Mouse (Mus musculus) midbrain, embryonic 15.5 days (tissue): ENCODE results near the gene Zfp768. TPM values are rescaled to one million over a fixed set of nuclear protein-coding genes. Genes with fewer than 3 reads are reported as not detected.
"Not testable (repeated sequence)": the region's sequence is repeated elsewhere in the genome, so short reads cannot be mapped to it uniquely, and the experiment has no call there.

ENCODE experiments used
- ATAC-seq: fragments of 200-750 bp; cut with Nextera tagmentation; replicated peaks from 2 replicates; pipeline ENCODE4 v1.8.0; 2017; ENCODE audit warnings: moderate TSS enrichment
- H3K27ac ChIP-seq: fragments of 300-500 bp; sonication (generic); 2 replicates; pipeline ENCODE4 v1.5.1; 2015; ENCODE audit warnings: mild to moderate bottlenecking, inconsistent platforms
- H3K27me3 ChIP-seq: fragments of 300-500 bp; sonication (generic); replicated peaks from 2 replicates; pipeline ENCODE4 v1.6.1; 2015; ENCODE audit warnings: inconsistent platforms
- H3K36me3 ChIP-seq: fragments of 300-500 bp; sonication (generic); replicated peaks from 2 replicates; pipeline ENCODE4 v1.6.1; 2015; ENCODE audit warnings: inconsistent platforms
- H3K4me1 ChIP-seq: fragments of 300-500 bp; sonication (generic); 2 replicates; pipeline ENCODE4 v1.6.1; 2015; ENCODE audit warnings: inconsistent platforms
- H3K4me2 ChIP-seq: fragments of 300-500 bp; sonication (generic); 2 replicates; pipeline ENCODE4 v1.6.1; 2015; ENCODE audit warnings: inconsistent platforms, mild to moderate bottlenecking, moderate library complexity
- H3K4me3 ChIP-seq: fragments of 300-500 bp; sonication (generic); 2 replicates; pipeline ENCODE4 v1.5.1; 2015; ENCODE audit warnings: mild to moderate bottlenecking, inconsistent platforms
- H3K9ac ChIP-seq: fragments of 300-500 bp; sonication (generic); 2 replicates; pipeline ENCODE4 v1.6.1; 2015; ENCODE audit warnings: mild to moderate bottlenecking, inconsistent platforms
- H3K9me3 ChIP-seq: fragments of 300-500 bp; sonication (generic); 2 replicates; pipeline ENCODE4 v1.6.1; 2016; ENCODE audit warnings: inconsistent platforms
- WGBS: fragments of 180-500 bp; shearing (Covaris S2); methylation state at CpG from one replicate; pipeline ENCODE4 v1.1.7; 2015; ENCODE audit warnings: mixed read lengths; 5-methylcytosine and 5-hydroxymethylcytosine counted together
- polyA plus RNA-seq: library from polyadenylated mRNA; unstranded; fragments of >200 nt; fragmentation: Nextera tagmentation; extraction: Ambion mirVana; gene quantifications from 2 replicates; pipeline ENCODE4 v1.2.1, GENCODE M21; 2015

The Zfp768 gene
- 19.1 and 19.2 TPM in 2 replicates for polyA plus RNA-seq

DNA sequence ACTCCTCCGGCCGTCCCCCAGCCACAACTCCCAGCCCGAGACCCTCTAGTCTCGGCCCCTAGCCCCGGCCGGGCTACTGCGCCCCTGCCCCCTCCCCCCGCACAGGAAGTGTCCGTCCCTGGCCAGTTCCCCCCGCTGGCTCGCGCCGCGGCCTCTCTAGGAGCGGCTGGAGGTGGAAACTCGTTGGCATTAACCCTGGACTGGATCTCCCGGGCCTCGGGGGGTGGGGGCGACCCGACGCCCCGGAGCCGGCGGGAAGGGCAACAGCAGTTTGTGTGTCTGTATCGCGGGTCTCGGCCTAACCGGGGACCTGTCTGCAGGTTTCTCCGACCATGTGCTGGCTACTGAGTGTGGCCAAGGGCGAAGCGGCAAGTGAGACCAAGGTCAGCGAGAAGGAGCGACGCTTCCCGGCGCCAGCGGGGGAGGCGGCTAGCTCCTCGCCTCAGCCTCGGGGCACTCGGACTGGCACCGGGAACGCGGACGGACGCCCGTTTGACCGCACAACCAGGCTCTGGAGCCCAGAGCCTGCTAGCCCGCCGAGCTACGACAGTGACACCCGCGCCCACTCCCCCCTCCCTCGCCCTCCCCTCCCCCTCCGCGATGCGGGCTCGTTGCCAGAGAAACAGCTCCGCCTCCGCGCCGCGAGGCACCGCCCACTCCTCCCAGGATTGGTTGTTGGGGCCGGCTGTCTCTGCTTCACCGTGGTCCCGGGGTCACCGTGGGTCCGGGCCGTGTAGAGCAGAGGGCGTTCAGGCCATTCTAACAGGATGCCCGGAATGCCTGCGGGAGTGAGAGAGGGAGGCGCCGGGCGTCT is at the start of gene Zfp768:
Gene Zfp768, minus strand, starts transcription at position 78 of the 814 bp plus-strand sequence.
- no peaks in the 10 kb centered on the region for H3K9me3 ChIP-seq
- peak within 1 kb of the TSS; percentile 91 for H3K27ac ChIP-seq
- H3K4me1 ChIP-seq = peaks cover 19% of the 10 kb centered on the region
- ATAC-seq = peak; percentile 95
- H3K27me3 ChIP-seq = no peaks in the 10 kb centered on the region
- peak within 1 kb of the TSS; percentile 78 for H3K4me2 ChIP-seq
- H3K36me3 ChIP-seq = peaks cover 13% of the 10 kb centered on the region
- WGBS = under 1% methylated on average over 71 of the region's 76 CpGs
- peak within 1 kb of the TSS; percentile 88 for H3K4me3 ChIP-seq
- H3K9ac ChIP-seq = peak within 1 kb of the TSS; percentile 83

DNA sequence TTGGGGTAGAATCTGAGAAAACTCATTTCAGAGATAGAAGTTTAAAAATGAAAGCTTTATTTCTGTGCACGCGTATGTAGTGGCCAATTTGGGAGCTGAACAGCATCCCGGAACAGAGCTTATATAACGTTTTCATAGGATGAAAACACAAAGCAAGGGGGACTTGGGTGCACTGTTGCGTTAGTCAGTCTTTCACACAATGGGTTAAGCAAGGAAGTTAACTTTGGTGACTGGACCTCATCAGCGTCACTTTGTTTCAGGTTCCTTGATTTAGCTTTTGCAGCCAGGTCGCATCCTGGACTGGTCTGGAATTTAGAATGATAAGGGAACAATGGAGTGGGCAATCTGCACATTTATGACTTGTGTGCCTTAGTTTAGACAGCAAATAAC is 48.5 kb upstream of the Zfp768 start:
- Histone ChIP-seq H3K4me3 (peak overlapping the region; percentile 82), H3K27ac (peak overlapping the region; percentile 93), H3K9ac (peak overlapping the region; percentile 92), H3K9me3 (no peaks in the 10 kb centered on the region), H3K36me3 (no peaks in the 10 kb centered on the region), H3K27me3 (no peaks in the 10 kb centered on the region), H3K4me1 (peaks cover 15% of the 10 kb centered on the region), H3K4me2 (peak overlapping the region; percentile 84)
- ATAC-seq = no peak
- 29% methylated on average over 7 of the region's 7 CpGs for whole genome bisulfite sequencing

- Histone ChIP-seq H3K9me3 (no peaks in the 10 kb centered on the region), H3K27me3 (no peaks in the 10 kb centered on the region), H3K27ac (peak within 1 kb of the TSS; percentile 93), H3K36me3 (no peaks in the 10 kb centered on the region), H3K4me2 (peak within 1 kb of the TSS; percentile 84), H3K9ac (peak within 1 kb of the TSS; percentile 92), H3K4me3 (peak within 1 kb of the TSS; percentile 82), H3K4me1 (peaks cover 15% of the 10 kb centered on the region)
- WGBS = 1% methylated on average over 45 of the region's 45 CpGs
- ATAC-seq = peak; percentile 94
Measured at GRCm38 (mm10) chr7:127393157-127393943, 48.0 kb upstream of the Zfp768 start, which contains the start of gene E430018J23Rik. Gene E430018J23Rik, minus strand, starts transcription at chr7:127393629.

DNA sequence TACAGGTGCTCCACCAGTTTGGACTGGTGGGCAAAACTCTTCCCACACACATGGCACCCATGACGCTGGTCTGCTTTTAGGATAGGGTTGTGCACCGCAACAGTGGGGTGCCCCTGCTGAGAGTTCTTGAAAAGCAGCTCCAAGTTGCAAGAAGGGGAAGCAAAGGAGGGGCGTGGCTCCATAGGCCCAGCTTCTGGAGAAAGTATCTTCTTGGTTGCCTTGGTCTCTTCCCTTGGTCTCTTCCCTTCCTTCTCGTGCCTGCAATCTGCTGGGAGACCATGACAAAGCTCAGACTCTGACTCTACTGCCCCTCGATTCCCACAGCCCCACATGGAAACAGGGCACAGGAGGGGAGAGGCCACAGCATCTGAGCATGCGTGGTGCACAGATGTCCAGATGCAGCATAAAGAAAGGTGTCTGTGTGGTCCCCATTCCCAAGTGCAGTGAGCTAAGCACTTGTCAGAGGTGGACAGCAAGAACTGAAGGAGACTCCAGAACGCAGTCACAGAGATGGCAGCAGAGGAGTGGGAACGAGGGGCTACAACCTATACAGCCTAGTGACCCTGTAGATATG is 46.9 kb upstream of the Zfp768 start:
- 0 out of 2 replicates have a peak overlapping the region, but pooled peaks have one; percentile 21 for H3K27ac ChIP-seq
- H3K4me3 ChIP-seq = peak overlapping the region; percentile 82
- peak overlapping the region; percentile 92 for H3K9ac ChIP-seq
- no peaks in the 10 kb centered on the region for H3K27me3 ChIP-seq
- no peaks in the 10 kb centered on the region for H3K36me3 ChIP-seq
- H3K4me2 ChIP-seq = peak overlapping the region; percentile 84
- no peaks in the 10 kb centered on the region for H3K9me3 ChIP-seq
- 81% methylated on average over 8 of the region's 8 CpGs for WGBS
- peaks cover 15% of the 10 kb centered on the region for H3K4me1 ChIP-seq
- no peak for ATAC-seq

- peaks cover 15% of the 10 kb centered on the region for H3K4me1 ChIP-seq
- no peaks in the 10 kb centered on the region for H3K9me3 ChIP-seq
- H3K27ac ChIP-seq = no peak overlapping the region
- WGBS = 96% methylated on average over 16 of the region's 16 CpGs
- no peak overlapping the region for H3K9ac ChIP-seq
- no peak overlapping the region for H3K4me2 ChIP-seq
- no peak for ATAC-seq
- no peaks in the 10 kb centered on the region for H3K27me3 ChIP-seq
- H3K4me3 ChIP-seq = no peak overlapping the region
- no peaks in the 10 kb centered on the region for H3K36me3 ChIP-seq
Measured at GRCm38 (mm10) chr7:127391538-127391937, 46.1 kb upstream of the Zfp768 start.

- ATAC-seq = no peak
- H3K9ac ChIP-seq = no peak overlapping the region
- no peak overlapping the region for H3K4me2 ChIP-seq
- H3K9me3 ChIP-seq = no peaks in the 10 kb centered on the region
- no peaks in the 10 kb centered on the region for H3K27me3 ChIP-seq
- no peaks in the 10 kb centered on the region for H3K36me3 ChIP-seq
- H3K27ac ChIP-seq = no peak overlapping the region
- peaks cover 21% of the 10 kb centered on the region for H3K4me1 ChIP-seq
- no peak overlapping the region for H3K4me3 ChIP-seq
- WGBS = 74% methylated on average over 7 of the region's 7 CpGs
Measured at GRCm38 (mm10) chr7:127390306-127390705, 44.9 kb upstream of the Zfp768 start.

DNA sequence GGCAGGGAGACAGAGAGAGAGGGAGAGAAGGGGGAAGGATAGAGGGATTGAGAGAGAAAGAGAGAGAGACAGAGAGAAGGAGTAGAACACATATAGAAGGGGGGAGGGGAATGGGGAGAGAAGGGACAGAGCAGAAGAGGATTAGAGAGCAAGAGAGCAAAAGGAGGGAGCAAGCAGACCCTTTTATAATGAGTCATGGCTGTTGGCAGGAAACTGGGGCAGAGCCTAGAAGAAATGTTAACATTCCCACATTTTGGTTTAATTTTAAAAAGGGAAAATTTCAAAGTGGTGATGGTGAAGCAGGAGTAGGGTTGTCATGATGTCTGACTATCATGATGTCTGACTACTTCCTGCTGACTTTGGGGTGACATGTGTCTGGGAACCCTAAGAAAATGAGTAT is 42.8 kb upstream of the Zfp768 start:
- not testable (repeated sequence) for H3K27me3 ChIP-seq, ATAC-seq, H3K4me2 ChIP-seq, H3K27ac ChIP-seq, H3K4me3 ChIP-seq, H3K9ac ChIP-seq, H3K36me3 ChIP-seq, H3K9me3 ChIP-seq
- peaks cover 15% of the 10 kb centered on the region for H3K4me1 ChIP-seq

DNA sequence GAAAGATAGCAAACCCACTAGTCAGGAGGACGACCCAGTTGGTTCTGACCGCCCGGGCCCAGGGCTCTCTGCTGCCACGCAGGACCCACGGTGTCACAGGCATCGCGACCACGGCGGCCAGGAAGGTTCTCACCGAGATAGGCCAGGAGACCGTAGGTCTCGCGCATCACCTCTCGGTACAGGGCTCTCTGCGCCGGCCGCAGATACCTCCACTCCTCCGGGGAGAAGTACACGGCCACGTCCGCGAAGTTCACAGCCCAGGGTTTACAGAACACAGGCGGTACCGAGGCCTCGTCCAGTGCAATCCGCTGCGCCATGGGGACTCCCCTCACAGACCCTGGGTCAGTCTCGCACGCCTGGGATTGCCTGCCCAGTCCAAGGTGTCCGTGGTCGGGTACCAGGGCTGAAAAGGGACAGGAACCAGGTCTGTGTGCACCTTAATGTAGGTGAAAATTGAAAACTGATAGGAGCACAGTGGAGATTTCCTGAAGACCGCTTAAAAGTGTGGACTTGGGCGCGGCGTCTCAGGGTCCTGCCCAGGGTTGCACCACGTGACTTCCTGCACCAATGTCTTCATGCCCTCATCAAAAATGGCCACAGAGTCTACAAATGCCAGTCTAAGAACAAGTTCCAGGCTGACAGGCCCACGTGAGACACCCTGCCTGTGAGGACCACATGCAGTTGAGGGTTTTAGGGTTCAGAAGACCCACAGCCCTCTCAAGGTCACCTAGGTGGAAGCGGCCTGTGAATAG is 41.4 kb upstream of the Zfp768 start, which contains the start of gene 9130019O22Rik:
Gene 9130019O22Rik, minus strand, starts transcription at position 526 of the 752 bp plus-strand sequence.
- 16% methylated on average over 38 of the region's 38 CpGs for WGBS
- Histone ChIP-seq H3K4me3 (peak within 1 kb of the TSS; percentile 67), H3K9me3 (no peaks in the 10 kb centered on the region), H3K36me3 (0 out of 2 replicates have a peak, but pooled peaks cover 2% of the 10 kb centered on the region), H3K4me2 (peak within 1 kb of the TSS; percentile 80), H3K27ac (peak within 1 kb of the TSS; percentile 65; the same call in 1 of the 2 replicates), H3K9ac (peak within 1 kb of the TSS; percentile 74), H3K4me1 (peaks cover 6% of the 10 kb centered on the region), H3K27me3 (no peaks in the 10 kb centered on the region)
- ATAC-seq = peak; percentile 88

GRCm38 (mm10) chr7:127385560-127385959 is 40.2 kb upstream of the Zfp768 start:
- not testable (repeated sequence) for H3K9ac ChIP-seq, H3K4me1 ChIP-seq, H3K4me3 ChIP-seq, H3K27me3 ChIP-seq, H3K27ac ChIP-seq, H3K36me3 ChIP-seq, ATAC-seq, H3K9me3 ChIP-seq, H3K4me2 ChIP-seq
- WGBS = 94% methylated on average over 4 of the region's 4 CpGs

DNA sequence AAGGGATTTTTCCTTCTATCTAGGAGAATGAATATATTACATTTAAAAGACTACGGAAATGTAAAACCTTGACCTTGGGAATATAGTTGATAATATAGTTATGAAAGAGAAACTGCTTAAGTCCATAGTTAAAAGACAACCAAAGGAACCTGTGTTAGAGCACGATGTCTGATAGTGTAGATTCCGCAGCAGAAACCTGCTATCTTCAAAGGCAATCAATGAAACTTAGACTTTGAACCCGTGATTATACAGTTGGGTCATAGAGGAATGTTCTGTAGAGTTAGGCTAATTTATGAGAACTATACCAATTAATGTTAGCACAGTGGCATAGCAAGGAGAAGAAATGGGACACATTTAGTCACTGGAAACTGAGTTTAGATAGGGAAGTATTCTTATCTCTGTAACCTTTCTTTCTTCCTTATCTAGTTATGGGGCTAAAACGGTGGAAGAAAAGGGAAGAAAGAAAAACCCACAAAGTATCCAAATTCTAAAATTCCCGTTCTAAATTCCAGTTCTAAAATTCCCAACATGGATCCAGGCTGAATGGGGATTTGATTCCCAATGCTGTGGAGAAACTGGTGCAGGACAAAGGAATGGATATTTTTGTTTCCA is 33.0 kb upstream of the Zfp768 start:
- no peak overlapping the region for H3K27ac ChIP-seq
- no peak overlapping the region for H3K9ac ChIP-seq
- H3K4me2 ChIP-seq = no peak overlapping the region
- no peak for ATAC-seq
- H3K27me3 ChIP-seq = no peaks in the 10 kb centered on the region
- no peak overlapping the region for H3K4me3 ChIP-seq
- WGBS = 80% methylated on average over 6 of the region's 6 CpGs
- H3K4me1 ChIP-seq = peaks cover 6% of the 10 kb centered on the region; the same call in 1 of the 2 replicates
- H3K36me3 ChIP-seq = no peaks in the 10 kb centered on the region
- no peaks in the 10 kb centered on the region for H3K9me3 ChIP-seq
